Mouse (Mus musculus): ENCODE results near the gene Enpp5. TPM values are rescaled to one million over a fixed set of nuclear protein-coding genes. Genes with fewer than 3 reads are reported as not detected.

The Enpp5 gene
- polyA plus RNA-seq (2014; fragmentation: Nextera tagmentation; extraction: Ambion mirVana) = 11.5 and 14.6 TPM in 2 replicates

DNA sequence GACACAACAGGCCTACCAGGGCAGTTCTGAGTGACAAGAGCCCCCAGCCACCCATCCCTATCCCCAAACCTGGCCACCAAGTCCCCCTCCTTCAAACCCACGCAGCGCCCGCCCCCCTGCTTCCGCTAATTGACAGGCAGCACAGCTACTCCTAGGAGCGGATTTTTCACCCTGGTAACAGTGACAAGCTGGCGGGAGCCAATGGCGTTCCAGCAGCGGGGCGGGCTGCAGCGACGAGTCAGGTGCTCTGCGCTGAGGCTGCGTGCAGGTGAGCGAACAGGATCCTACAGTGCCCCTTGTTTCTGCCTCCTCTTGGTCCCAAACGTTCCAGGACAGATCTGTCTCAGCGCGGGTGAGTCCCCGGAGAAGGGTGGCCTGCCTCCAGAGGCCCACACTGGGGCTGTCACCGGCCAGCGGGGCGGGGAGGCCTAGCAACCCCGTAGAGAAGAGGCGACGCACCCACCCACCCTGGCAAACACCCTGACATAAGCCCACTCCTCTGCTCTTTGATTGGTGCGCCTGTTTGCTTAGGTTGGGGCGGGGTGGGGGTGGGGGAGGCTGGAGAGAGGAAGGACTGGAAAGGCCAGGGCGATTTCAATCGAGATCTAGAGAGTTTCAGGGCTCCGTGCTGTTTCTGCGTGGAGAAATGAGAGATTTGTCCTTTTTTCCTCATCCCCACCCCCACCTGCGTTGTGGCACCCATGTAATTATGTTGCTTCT is at the start of gene Enpp5:
Gene Enpp5 (plus strand): TSS at position 183 of the 720 bp plus-strand sequence.
- Histone ChIP-seq H3K4me2 (ENCODE audit: low read depth, low read length) (peak within 1 kb of the TSS; percentile 88), H3K9ac (ENCODE audit: low read depth, low read length) (peak within 1 kb of the TSS; percentile 69), H3K9me3 (ENCODE audit: control insufficient read depth, low read length) (no peaks in the 10 kb centered on the region), H3K27ac (replicated peaks; ENCODE audit: low read depth, low read length) (peak within 1 kb of the TSS; percentile 46; the same call in 1 of the 2 replicates), H3K27me3 (replicated peaks; ENCODE audit: control insufficient read depth, insufficient read depth, low read length) (no peaks in the 10 kb centered on the region), H3K4me1 (ENCODE audit: control insufficient read depth, insufficient read depth, low read length) (no peaks in the 10 kb centered on the region), H3K4me3 (ENCODE audit: low read depth, low read length) (peak within 1 kb of the TSS; percentile 55), H3K36me3 (ENCODE audit: control insufficient read depth, insufficient read depth, low read length) (0 out of 2 replicates have a peak, but pooled peaks cover 4% of the 10 kb centered on the region)
- 1% methylated on average over 30 of the region's 31 CpGs for WGBS
- peak; percentile 99 for ATAC-seq (ENCODE audit: low read depth)
- peak; percentile 93 for DNase-seq (ENCODE audit: low spot score)

DNA sequence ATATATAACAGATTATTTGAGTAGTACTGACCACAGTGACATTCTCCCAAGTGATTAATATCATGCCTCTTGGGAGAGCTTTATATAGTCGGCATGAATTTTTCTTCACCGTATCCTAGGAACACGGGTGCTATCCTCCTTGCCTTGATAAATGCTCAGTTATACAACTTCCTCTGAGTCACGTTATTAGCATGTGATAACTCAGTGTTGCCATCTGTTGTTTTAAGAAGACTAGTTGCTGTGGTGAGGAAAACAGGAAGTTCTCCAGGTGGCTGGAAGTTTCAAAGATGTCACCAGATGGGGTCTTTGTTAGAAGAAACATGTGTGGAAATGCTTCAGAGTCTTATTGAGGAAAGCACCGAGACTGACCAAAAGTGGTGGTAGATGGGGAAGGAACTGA is 49.0 kb upstream of the Enpp5 start:
- no peak overlapping the region for H3K27ac ChIP-seq (replicated peaks; ENCODE audit: low read depth, low read length)
- DNase-seq (ENCODE audit: low spot score) (no peak), ATAC-seq (ENCODE audit: low read depth) (no peak)
- WGBS = 73% methylated on average over 5 of the region's 5 CpGs
- no peak overlapping the region for H3K9ac ChIP-seq (ENCODE audit: low read depth, low read length)
- no peaks in the 10 kb centered on the region for H3K27me3 ChIP-seq (replicated peaks; ENCODE audit: control insufficient read depth, insufficient read depth, low read length)
- H3K4me3 ChIP-seq (ENCODE audit: low read depth, low read length) = no peak overlapping the region
- no peak overlapping the region for H3K4me2 ChIP-seq (ENCODE audit: low read depth, low read length)
- no peaks in the 10 kb centered on the region for H3K36me3 ChIP-seq (ENCODE audit: control insufficient read depth, insufficient read depth, low read length)
- H3K9me3 ChIP-seq (ENCODE audit: control insufficient read depth, low read length) = no peaks in the 10 kb centered on the region
- H3K4me1 ChIP-seq (ENCODE audit: control insufficient read depth, insufficient read depth, low read length) = peaks cover 12% of the 10 kb centered on the region; the same call in 1 of the 2 replicates

DNA sequence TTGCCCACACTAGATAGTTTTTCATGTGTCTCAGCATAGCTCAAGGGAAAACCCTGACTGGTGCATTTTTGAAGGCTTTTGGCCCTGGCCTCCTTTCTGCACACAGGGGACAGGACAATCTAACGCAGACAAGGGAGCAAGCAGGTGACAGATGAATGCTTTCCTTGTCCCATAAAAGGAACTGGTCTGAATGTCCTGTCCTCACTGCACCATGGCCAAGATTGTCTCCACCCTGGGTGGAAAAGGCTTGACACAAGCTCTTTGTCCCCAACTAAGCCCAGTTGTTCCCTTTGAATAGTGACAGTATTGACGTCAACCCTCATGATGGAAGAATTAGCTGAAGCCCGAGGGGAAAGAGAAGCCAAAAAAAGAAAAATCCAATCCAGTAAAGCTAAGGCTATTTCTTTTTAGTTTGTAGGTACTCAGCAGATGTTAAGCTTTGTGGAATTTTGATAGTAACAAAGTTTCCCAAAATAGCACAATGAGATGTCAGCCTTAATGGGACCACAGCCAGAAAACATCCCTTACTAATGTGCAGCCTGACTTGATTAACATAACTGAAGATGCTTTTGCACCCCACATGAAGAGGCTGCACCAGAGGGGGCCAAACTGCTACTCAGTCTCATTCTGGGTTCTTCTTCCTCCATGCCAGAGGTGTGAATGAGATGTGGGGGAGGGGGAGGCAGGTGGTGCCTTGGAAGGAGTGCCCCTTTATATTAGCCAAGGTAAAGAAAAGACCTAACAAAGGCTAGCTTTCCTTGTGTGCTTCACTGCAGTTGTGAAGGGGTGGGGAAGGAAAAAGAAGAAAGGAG is 47.6 kb upstream of the Enpp5 start:
- Histone ChIP-seq H3K27ac (replicated peaks; ENCODE audit: low read depth, low read length) (no peak overlapping the region), H3K9me3 (ENCODE audit: control insufficient read depth, low read length) (no peaks in the 10 kb centered on the region), H3K36me3 (ENCODE audit: control insufficient read depth, insufficient read depth, low read length) (no peaks in the 10 kb centered on the region), H3K4me1 (ENCODE audit: control insufficient read depth, insufficient read depth, low read length) (peaks cover 6% of the 10 kb centered on the region; the same call in 1 of the 2 replicates), H3K4me2 (ENCODE audit: low read depth, low read length) (no peak overlapping the region), H3K27me3 (replicated peaks; ENCODE audit: control insufficient read depth, insufficient read depth, low read length) (no peaks in the 10 kb centered on the region), H3K4me3 (ENCODE audit: low read depth, low read length) (no peak overlapping the region), H3K9ac (ENCODE audit: low read depth, low read length) (no peak overlapping the region)
- no peak for ATAC-seq (ENCODE audit: low read depth)
- WGBS = 22% methylated on average over 3 of the region's 3 CpGs
- DNase-seq (ENCODE audit: low spot score) = peak; percentile 65

DNA sequence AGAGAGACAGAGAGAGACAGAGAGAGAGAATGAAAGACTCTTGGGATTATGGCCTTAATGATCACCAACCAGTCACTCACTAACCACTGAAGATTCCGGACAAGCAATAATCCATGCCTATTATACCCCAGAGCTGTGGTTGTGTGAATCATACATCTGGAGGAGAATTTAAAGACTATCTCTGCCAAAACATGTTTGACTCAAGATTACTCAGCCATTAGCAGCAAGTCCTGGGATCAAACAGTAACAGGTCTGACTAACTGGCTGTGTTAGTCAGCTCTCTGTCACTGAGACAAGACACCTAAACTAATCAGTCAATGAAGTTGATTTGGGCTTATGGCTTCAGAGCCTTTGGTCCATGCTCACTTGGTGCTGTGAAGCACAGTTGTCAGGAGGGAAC is 43.6 kb upstream of the Enpp5 start:
- DNase-seq (ENCODE audit: low spot score) (no peak), ATAC-seq (ENCODE audit: low read depth) (no peak)
- H3K4me2 ChIP-seq (ENCODE audit: low read depth, low read length) = no peak overlapping the region
- H3K27ac ChIP-seq (replicated peaks; ENCODE audit: low read depth, low read length) = no peak overlapping the region
- 75% methylated on average over 1 of the region's 1 CpGs for WGBS
- H3K9me3 ChIP-seq (ENCODE audit: control insufficient read depth, low read length) = no peaks in the 10 kb centered on the region
- no peaks in the 10 kb centered on the region for H3K27me3 ChIP-seq (replicated peaks; ENCODE audit: control insufficient read depth, insufficient read depth, low read length)
- H3K4me1 ChIP-seq (ENCODE audit: control insufficient read depth, insufficient read depth, low read length) = peaks cover 6% of the 10 kb centered on the region; the same call in 1 of the 2 replicates
- no peak overlapping the region for H3K4me3 ChIP-seq (ENCODE audit: low read depth, low read length)
- no peak overlapping the region for H3K9ac ChIP-seq (ENCODE audit: low read depth, low read length)
- no peaks in the 10 kb centered on the region for H3K36me3 ChIP-seq (ENCODE audit: control insufficient read depth, insufficient read depth, low read length)

DNA sequence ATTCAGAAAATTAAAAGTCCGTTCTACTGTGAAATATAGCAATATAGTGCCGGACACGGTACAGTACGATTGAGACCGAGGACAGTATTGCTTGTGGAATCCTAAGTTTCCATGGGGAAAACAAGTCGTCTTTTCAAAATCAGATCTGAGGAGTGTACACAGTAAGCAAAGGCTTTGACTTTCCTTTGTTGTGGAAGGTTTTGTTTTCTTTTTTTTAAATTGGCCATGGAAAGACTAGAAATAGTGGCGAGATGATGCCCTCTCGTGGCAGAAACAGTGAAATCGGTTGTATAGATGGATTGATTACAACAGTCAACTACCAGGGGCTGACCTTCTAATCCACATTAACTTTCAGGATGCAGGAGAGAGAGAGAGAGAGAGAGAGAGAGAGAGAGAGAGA is 40.0 kb upstream of the Enpp5 start:
- DNase-seq (ENCODE audit: low spot score) (peak; percentile 52), ATAC-seq (ENCODE audit: low read depth) (no peak)
- H3K4me1 ChIP-seq (ENCODE audit: control insufficient read depth, insufficient read depth, low read length) = no peaks in the 10 kb centered on the region
- H3K4me3 ChIP-seq (ENCODE audit: low read depth, low read length) = no peak overlapping the region
- no peaks in the 10 kb centered on the region for H3K9me3 ChIP-seq (ENCODE audit: control insufficient read depth, low read length)
- WGBS = 58% methylated on average over 9 of the region's 9 CpGs
- no peaks in the 10 kb centered on the region for H3K36me3 ChIP-seq (ENCODE audit: control insufficient read depth, insufficient read depth, low read length)
- no peaks in the 10 kb centered on the region for H3K27me3 ChIP-seq (replicated peaks; ENCODE audit: control insufficient read depth, insufficient read depth, low read length)
- no peak overlapping the region for H3K4me2 ChIP-seq (ENCODE audit: low read depth, low read length)
- no peak overlapping the region for H3K27ac ChIP-seq (replicated peaks; ENCODE audit: low read depth, low read length)
- no peak overlapping the region for H3K9ac ChIP-seq (ENCODE audit: low read depth, low read length)

DNA sequence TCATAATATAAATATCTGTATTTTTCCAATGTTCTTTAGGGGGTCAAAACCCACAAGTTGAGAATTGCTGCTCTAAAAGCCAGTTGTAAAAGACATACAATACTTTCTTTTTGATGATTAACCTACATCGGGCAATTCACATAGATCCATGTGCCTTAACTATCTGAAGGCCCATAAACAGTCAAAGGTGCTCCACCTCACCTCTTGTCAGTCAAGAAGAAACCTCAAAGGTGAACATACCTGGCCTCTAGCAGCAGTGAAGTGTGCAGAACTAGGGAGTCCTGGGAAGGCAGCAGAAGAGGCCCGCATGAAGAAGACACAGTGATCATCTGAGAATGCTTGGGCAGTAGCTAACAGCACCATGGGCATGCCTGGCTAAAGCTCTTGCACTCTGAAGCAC is 38.2 kb upstream of the Enpp5 start:
- Histone ChIP-seq H3K4me2 (ENCODE audit: low read depth, low read length) (no peak overlapping the region), H3K4me1 (ENCODE audit: control insufficient read depth, insufficient read depth, low read length) (no peaks in the 10 kb centered on the region), H3K27ac (replicated peaks; ENCODE audit: low read depth, low read length) (no peak overlapping the region), H3K9ac (ENCODE audit: low read depth, low read length) (no peak overlapping the region), H3K27me3 (replicated peaks; ENCODE audit: control insufficient read depth, insufficient read depth, low read length) (no peaks in the 10 kb centered on the region), H3K36me3 (ENCODE audit: control insufficient read depth, insufficient read depth, low read length) (no peaks in the 10 kb centered on the region), H3K4me3 (ENCODE audit: low read depth, low read length) (no peak overlapping the region), H3K9me3 (ENCODE audit: control insufficient read depth, low read length) (no peaks in the 10 kb centered on the region)
- ATAC-seq (ENCODE audit: low read depth) = no peak
- DNase-seq (ENCODE audit: low spot score) = no peak
- 96% methylated on average over 2 of the region's 2 CpGs for WGBS

DNA sequence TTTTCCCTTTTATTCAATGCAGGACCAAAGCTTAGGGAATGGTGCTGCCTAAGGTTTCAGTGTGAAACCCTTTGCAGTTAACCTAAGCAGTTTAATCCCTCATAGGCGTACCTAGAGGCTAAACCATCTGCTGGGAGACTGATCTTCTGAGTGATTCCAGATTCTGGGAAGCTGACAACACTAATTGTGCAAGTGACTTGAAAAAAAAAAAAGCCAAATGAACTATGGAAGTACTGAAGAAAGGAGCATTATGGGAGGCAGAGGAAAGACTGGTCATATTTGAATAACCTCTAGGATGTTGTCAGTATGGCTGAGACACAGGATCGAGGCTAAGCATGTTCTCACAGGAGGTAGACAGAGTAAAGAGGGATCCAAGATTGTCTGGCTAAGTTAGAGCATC is 36.3 kb upstream of the Enpp5 start:
- ATAC-seq (ENCODE audit: low read depth) = no peak

DNA sequence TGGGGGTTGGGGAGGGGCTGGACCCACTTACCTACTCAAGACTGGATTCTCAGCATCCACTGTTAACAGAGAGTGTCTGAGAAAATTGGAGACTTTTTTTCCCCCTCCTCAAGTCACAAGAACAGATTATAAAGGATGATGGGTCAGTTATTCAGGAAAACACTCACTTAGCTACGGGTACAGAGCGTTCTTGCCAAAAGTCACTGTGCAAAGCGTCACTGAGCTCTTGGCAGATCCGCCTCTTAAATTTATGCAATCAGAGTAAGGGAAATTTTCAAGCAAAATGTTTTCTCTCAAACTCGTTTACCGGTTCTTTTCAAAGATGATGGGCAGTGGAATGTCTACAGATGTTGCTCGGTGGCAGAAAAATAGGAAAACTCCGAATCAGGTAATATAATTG is 35.8 kb upstream of the Enpp5 start:
- WGBS = 83% methylated on average over 8 of the region's 8 CpGs
- no peak for ATAC-seq (ENCODE audit: low read depth)
- H3K4me2 ChIP-seq (ENCODE audit: low read depth, low read length) = no peak overlapping the region
- DNase-seq (ENCODE audit: low spot score) = no peak
- no peaks in the 10 kb centered on the region for H3K36me3 ChIP-seq (ENCODE audit: control insufficient read depth, insufficient read depth, low read length)
- no peaks in the 10 kb centered on the region for H3K27me3 ChIP-seq (replicated peaks; ENCODE audit: control insufficient read depth, insufficient read depth, low read length)
- no peak overlapping the region for H3K9ac ChIP-seq (ENCODE audit: low read depth, low read length)
- H3K27ac ChIP-seq (replicated peaks; ENCODE audit: low read depth, low read length) = no peak overlapping the region
- H3K4me1 ChIP-seq (ENCODE audit: control insufficient read depth, insufficient read depth, low read length) = no peaks in the 10 kb centered on the region
- H3K4me3 ChIP-seq (ENCODE audit: low read depth, low read length) = no peak overlapping the region
- no peaks in the 10 kb centered on the region for H3K9me3 ChIP-seq (ENCODE audit: control insufficient read depth, low read length)

More for the DNA sequence above, 36.3 kb upstream of the Enpp5 start:
- no peak overlapping the region for H3K9ac ChIP-seq (ENCODE audit: low read depth, low read length)
- WGBS = 70% methylated on average over 2 of the region's 2 CpGs
- no peak overlapping the region for H3K4me2 ChIP-seq (ENCODE audit: low read depth, low read length)
- no peaks in the 10 kb centered on the region for H3K27me3 ChIP-seq (replicated peaks; ENCODE audit: control insufficient read depth, insufficient read depth, low read length)
- no peaks in the 10 kb centered on the region for H3K36me3 ChIP-seq (ENCODE audit: control insufficient read depth, insufficient read depth, low read length)
- H3K4me3 ChIP-seq (ENCODE audit: low read depth, low read length) = no peak overlapping the region
- no peaks in the 10 kb centered on the region for H3K9me3 ChIP-seq (ENCODE audit: control insufficient read depth, low read length)
- no peak overlapping the region for H3K27ac ChIP-seq (replicated peaks; ENCODE audit: low read depth, low read length)
- DNase-seq (ENCODE audit: low spot score) = no peak
- H3K4me1 ChIP-seq (ENCODE audit: control insufficient read depth, insufficient read depth, low read length) = no peaks in the 10 kb centered on the region
